Mouse (Mus musculus) layer of hippocampus, adult 8-10 months (tissue): ENCODE data around the gene Smap1. TPM values are rescaled to one million over a fixed set of nuclear protein-coding genes. Genes with fewer than 3 reads are reported as not detected.

Experiments used
- DNase-seq, 2 experiments: peaks; one replicate each; pipeline ENCODE4 v3.0.0; 2022; ENCODE audit warnings: low spot score in 2 of 2
- total RNA-seq, 4 experiments: library from RNA; stranded (reverse); gene quantifications; 2 replicates each; pipeline ENCODE4 v1.2.4; 2022

The Smap1 gene
- total RNA-seq, 4 experiments from 2014 or later = 121 to 138 (median 131) TPM

DNA sequence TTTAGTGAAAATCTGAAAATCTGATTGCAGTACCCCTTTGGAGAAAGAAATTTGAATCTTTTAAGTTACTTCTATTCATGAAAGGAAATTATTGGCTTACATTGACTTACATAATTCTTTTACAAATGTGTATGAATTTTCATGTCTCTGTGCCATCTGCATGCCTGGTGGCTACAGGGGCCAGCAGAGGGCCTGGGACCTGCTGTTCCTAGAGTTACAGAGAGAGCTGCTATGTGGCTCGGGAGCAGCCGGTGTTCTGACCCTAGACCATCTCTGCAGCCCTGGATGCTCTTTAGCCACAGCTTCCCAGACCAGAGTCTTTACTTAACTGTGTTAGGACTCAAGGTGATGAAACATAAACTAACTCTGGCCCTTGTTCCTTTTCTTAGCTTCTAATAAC, 1.8 kb downstream of the Smap1 start:
- DNase-seq = peak in 1 of 2 experiments; percentile 10

DNA sequence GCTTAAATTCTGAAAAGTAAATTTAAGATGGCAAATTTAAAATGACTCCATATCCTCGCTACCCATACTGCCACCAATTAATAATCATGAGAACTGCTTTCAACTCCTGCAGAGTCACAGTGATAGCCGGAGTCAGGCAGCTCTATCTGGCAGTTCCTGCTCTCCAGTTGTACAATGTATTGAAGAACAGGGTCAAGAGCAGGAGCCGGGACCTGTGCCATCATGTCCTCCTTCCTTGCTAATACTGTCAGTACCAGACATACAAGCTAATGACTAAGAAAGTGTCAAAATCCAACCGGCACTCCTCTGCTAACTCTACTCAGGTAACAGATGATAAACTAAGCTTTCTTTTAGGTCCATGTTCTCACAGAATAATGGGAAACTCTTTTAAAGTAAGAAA, 3.0 kb downstream of the Smap1 start:
- no peak for DNase-seq

DNA sequence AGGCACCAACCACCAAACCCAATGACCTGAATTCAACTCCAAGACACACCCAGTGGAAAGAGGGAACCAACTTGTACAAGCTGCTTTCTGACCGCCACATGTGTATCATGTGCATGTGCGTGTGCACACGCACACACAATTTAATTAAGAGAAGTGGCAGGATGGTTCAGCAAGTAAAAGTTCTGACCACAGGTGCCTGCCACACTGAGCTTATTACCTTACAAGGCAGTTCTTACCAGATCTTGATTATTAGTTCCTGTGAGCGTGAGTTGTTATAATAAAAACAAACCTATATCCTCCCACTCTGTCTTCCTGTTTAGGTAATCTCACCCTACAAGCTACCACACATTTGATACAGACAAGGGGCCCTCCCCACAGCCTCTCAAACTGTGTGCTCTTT, 6.6 kb downstream of the Smap1 start:
- DNase-seq = no peak

DNA sequence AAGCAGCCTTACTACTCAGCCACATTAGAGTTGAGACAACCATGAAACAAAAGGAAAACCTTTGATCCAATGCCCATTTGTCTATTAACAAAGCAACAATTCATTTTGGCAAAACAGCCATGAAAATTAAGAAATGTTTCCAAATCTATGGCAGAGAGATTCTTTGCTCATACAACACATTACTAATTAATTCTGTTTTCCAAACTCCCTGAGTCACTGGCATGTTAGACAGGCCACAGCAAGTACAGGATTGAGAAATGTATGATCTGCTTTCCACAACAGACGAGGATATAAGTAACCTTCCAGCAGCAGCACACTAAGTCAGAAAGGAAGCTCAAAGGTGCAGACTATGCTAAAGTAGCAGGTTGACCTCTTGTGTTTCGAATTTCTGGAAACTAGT, 9.1 kb downstream of the Smap1 start:
- no peak for DNase-seq

DNA sequence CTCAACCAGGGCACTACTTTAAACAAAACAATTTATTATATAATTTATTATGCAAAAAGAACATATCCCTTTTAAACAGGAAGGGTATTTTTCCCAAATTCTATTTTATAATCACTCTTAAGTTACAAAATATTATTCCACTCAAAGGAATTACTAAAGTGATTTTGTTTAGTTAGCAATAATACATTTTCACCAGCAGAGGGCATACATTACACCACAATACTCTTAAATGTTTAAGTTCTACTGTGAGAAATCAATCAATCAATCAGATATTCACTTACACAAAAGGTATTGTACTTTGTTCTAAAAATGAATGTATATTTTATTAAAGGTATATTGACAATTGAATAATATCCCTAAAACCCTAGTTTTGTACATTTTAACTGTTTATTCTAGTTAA, 16.0 kb downstream of the Smap1 start:
- no peak for DNase-seq

DNA sequence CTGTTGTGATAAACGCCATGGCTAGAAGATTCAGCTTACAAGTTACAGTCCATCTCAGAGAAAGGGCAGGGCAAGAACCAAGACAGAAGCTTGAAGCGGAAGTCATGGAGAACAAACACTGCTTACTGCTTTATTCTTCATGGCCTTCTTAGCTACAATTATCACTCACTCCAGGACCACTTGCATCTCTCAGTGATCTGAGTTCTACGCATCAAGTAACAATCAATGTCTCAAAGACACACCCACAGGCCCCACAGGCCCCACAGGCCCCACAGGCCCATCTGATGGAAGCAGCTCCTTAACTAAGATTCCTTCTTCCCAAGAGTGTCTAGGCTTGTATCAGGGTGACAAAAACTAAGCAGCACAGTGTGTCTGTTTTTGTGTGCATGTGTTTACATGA, 18.8 kb downstream of the Smap1 start:
- no peak for DNase-seq

DNA sequence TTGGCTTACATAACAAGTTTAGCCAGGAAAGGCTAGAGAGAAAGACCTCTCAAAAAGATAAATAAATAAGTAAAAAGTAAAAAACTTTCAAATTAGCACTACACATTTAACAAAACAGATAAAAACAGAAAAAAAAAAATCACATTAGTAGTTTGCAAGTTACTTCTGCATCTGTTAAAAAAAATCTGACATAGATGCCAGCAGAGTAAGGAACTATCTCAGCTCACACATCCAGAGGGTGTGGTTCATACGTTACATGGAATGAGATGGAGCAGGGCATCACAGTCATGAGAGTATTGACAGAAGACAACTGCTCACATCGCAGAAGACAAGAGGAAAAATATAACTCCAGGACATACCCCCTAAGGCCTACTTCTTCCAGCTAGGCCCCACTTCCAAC, 19.4 kb downstream of the Smap1 start:
- no peak for DNase-seq

DNA sequence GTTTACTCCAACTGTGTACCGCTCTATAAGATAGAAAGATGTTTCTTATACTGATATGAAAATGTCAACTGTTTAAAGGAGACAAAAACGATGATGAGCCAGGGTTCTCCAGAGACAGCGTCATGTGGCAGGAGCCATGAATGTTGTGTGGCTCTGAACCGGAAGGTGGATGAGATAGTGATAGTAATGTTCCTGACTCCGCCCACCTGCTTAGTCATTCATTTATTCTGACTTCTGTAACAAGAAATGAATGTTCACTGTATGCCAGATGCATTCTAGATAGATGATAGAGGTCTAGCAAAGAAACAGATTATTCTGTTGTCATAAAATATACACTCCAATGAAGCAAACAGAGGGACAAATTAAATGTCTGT, 22.5 kb downstream of the Smap1 start:
- no peak for DNase-seq

DNA sequence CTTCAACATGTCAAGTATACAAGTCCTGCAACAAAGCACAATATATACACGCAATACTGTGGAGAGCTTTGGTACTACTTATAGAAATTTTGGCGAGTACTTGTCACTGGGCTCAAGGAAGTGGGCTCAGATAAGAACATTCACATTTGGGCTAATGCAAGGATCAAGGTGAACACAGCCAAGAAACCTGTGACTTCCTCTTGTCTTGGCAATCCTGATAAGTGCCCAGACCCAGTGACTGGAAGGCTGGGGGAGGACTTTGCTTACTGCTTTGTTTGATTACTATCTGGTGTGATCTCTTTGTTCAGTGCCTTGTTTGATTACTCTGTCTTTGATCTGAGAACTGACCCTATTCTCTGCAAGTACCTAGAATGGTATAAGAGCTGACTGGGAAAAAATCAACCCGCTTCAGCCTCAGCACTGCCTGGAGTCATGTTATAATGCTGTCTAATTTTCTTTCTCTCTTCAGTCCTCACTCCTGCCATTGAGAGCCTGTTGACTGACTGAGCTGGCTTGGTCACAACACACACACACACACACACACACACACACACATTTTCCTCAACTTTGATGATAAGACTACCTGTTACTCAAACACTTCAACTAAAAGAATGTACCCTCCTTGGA, 23.0 kb downstream of the Smap1 start:
- DNase-seq = no peak

DNA sequence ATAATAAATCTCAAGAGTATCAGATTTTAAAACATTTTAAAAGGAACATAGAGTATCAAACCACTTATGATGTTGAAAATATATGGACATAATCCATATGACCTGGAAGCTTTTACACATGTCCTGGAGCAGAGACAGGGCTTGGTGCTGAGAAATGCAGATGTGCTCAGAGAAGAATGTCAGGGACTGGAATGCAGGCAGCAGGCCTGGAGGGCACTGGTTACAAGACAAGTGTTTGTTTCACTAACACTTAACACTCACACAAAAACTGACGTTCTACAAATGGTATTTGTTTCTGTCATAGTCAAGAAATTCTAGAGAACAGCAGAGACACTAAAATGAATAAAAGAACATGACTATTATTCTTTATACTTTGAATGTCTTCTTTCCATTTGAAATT, 30.0 kb downstream of the Smap1 start:
- no peak for DNase-seq

DNA sequence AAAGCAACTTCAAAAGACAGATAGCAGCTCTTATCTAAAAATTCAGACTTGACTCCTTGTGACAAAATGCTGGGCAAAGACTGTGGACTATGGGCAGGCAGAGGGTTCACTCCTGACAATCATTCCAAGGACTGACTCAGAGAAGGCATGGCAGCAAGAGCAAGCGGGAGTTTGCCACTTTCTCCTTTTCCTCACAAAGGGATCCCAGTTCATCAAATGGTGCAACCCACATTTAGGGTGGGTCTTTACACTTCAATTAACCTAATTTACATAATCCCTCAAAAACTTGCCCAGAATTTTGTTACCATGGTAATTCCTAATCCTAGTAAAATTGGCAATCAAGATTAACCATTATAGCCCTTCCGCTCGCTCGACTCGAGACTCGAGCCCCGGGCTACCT, 37.2 kb downstream of the Smap1 start:
- no peak for DNase-seq

DNA sequence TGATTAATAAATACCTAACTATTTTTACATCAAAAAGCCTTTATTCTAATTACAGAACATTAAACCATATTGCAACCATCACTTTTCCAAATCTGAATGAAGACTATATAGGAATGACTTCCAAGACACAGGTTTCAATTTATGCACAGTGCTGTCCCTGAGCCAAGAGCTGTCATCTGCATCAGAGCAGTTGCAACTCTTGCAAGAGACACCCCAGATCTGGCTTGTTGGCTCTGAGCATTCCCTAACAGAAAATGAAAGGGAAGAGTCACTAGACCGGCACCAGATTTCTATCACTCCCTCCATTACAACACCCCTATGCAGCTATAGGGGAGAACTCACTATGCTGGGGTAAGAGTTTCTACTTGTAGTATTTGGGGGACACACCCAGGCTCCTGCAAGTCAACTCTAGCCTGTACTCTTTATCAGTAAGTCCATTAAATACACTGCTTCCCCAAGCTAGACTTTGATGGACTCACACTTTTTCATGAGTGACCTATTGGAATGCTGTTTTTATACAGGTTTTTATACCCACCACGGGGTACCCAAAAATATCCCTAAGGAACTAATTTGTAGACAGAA, 37.9 kb downstream of the Smap1 start:
- DNase-seq = no peak

DNA sequence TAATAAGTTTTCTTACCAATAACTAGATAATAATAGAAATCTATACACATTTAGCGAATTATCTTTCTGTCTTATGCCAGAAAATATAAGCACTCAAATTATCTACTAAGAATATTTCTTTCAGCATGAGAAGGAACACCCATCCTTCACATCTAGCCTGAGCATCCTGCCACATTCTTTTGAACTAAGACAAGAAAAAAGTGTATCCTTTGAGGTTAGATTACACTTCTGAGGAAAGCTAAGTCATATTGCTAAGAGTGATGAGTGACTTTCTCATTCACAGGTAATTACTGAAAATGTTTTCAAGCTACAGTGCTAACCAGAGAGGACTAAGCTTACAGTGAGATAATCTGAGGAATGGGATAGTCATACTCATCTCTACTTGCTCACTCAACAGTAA, 39.4 kb downstream of the Smap1 start:
- DNase-seq = no peak

DNA sequence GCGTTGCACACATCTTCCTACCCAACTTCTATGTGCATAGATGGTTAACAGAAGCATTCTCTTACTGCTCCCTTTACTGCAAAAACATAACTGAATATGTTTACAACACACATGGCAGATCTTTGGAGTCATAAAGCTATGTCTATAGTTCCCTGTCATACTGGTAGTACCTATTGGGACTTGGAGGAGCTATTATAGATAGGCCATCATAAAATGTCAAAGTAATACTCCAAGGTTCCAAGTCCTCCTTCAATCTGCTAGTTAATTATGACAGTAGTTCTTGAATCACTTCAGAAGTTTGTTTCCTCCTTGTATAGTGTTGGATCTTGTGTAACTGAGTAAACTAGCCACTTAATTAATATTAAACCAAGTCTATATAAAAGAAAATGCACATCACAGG, 49.9 kb downstream of the Smap1 start:
- DNase-seq = no peak

DNA sequence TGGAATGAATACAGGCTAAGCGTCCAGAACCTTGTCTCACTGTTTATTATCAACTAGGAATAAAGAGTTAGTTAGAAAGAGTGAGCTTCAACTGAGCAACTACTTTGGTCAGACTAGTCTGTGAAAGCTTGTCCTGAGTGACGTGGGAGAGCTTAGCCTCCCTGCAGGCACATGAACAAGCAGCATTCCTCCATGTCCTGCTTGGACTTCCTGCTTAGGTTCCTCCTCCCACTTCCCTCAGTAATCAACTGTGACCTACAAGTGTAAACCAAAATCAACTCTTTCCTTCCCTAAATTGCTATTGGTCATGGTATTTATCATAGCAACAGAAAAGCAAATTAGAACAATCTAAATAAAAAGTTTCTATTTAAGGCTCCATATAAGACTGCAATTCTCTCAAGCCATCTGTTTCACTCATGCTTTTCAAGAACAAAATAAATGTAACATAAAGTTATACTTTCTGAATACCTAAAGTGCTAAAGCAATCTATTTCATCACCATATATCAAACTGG, 54.7 kb downstream of the Smap1 start:
- DNase-seq = no peak

DNA sequence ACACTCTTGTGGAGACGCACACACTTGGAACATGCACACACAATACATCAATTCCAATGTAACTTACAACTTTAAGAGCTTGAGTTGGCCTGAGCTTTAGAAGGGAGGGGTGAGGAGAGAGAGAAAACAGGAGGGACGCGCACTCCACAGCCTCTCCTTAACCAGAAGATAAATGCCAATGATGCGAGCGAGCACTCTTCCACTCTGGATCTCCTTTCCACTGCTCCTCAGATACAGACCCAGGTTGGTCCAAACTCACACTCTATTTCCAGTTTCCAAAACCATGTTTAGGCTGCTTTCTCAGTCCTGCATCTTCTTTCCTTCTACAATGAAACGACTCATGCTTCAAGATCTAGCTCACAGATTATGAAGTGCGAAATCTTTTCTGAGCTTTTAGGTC, 56.6 kb downstream of the Smap1 start:
- no peak for DNase-seq

DNA sequence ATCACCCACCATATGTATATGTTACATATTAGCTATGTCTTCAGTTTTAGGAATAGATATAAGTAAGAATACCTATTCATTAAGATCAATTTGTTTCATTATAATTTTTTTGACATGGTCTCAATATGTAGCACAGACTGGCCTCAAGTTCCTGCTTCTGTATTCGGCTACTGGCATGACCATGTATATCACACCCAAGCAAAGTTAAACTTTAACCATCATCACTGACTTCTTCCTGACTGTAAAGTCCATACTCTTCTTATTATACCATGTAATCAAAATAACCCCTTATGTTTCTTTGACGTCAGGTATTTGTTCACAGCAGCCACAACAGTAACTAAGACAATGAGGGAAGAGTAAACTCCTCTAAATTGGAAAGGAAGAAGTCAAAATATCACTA, 61.2 kb downstream of the Smap1 start:
- no peak for DNase-seq

DNA sequence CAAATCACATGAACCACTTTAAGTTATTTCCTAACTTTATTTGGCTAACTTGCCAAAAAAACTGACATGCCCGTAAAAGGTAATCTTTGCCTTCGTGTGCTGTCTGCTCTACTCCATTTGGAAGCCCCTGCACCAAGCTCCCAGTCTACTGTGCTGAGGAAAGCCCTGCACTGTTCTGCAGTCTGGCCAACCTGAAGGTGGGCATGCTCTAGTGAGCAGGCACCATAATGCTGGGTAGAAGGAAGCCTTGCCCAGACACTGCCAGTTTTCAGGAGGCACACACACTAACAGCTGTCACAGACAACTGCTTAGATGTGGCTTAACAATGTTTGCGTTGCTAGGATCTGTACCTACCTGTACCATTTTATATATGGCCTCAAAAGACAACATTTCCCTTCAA, 66.5 kb downstream of the Smap1 start:
- no peak for DNase-seq

DNA sequence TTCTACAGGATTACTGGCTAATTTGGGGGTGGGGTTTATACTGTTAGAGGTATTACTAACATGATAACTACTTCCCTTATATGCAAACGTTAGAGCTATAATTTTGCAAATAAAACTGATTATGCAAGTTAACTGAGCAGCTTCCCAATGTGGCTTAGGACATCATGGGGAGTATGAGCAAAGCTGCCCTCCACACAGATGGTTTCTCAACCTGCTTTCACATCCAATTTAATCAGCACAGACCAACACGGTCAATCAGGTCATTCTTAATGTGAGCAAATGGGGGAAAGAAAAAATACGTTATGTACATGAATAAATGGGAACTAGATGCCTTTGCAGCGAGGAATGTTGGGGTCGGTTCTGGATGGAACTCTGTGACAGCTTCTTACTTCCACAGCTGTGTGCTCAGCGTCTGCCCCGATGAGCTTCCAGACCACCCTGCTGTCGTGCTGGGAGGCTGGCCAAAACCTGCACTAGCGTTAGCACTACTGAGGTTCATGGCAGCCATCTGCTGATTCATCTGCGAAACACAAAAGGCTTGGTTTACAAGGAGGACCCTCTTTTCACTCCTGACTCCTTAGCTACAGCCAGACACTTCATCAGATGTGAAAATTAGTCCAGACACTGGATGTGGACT, 76.0 kb downstream of the Smap1 start:
- no peak for DNase-seq

DNA sequence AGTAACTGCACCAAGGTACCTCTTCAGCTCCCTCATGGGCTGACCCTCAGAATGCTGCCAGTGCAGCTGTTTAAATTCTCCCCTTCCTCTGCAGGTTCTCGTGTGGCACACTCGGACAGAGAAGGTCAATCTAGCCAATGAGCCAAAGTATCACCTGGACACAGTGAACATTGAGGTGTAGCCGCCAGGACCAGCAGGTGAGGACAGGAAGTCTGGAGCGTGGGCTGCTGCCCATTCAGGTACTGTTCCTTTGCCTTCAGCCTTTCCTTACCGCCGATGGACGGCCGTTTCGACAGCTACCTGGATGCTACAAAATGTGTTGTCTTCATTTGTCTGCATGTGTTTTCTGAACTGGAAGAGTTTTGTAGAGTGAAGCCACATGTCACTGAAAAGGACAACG, 77.1 kb downstream of the Smap1 start:
- no peak for DNase-seq

DNA sequence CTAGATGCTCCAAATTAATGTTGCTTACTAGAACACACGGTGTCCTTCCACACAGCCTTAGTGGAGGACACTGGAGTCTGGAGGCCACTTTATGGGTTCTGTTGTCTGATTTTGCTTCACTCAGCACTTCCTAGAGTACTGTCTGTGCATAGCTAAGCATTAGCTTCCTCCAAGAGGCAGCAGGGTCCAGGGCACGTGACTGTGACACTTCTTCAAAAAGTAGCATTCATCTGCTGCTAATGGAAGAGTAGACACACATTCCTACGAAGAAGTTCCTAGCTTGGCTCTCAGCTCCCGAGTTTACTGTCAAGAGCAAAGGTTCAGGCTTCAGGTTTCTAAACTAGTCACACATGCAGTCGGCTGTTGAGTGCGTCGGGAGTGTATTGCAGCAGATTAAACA, 78.3 kb downstream of the Smap1 start:
- DNase-seq = no peak

DNA sequence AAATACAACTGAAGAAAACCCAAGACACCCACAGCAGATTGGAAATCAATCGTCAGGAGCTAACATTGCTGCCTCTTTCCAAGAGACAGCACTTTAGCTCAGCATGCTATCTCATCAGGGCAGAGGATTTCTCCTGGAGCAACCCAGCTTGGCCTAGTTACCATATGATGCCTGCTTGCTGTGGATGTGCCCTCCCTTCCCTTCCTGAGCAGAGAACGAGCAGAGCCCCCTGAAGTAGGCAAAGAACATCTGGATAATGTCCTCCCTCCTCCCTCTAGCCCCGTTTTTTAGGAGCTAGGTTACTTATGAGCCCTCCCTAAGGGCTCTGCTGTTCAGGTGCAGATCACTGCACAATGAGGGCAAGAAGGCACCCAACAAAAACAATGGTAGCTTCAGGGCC, 79.5 kb downstream of the Smap1 start:
- DNase-seq = no peak

DNA sequence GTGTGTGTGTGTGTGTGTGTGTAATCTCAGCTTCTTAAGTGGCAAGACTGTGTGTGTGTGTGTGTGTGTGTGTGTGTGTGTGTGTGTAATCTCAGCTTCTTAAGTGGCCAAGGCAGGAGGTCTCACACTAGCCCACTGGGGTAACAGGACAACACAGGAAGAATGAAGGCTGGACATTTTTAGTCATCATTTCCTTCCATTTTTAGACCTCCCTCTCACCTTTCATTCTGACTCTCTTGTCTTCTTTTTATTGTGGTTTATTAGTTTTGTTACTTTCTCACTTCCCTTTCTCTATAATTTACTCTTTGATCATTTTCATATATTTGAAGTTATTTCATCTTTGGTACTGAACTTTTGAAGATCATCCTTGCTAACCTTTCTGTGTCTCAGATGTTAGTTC, 81.2 kb downstream of the Smap1 start:
- DNase-seq = no peak
